Mouse (Mus musculus): ENCODE data around the gene Cfdp1. TPM values are rescaled to one million over a fixed set of nuclear protein-coding genes. Genes with fewer than 3 reads are reported as not detected.

Gene Cfdp1
- polyA plus RNA-seq, 1 experiment from 2014 or later, result 214 TPM

GRCm38 (mm10) chr8:111733581-111734243 lies 120.4 kb downstream of the Cfdp1 start:
- Histone ChIP-seq H3K4me2 (replicated peaks; ENCODE audit: low read depth, low read length) (no peak overlapping the region), H3K4me1 (replicated peaks; ENCODE audit: control insufficient read depth, insufficient read depth, low read length) (peaks cover 52% of the 10 kb centered on the region), H3K36me3 (ENCODE audit: control insufficient read depth, insufficient read depth, low read length) (no peaks in the 10 kb centered on the region), H3K27me3 (ENCODE audit: control insufficient read depth, insufficient read depth, low read length) (no peaks in the 10 kb centered on the region), H3K9ac (ENCODE audit: low read depth, low read length) (no peak overlapping the region), H3K9me3 (ENCODE audit: control insufficient read depth, low read length) (no peaks in the 10 kb centered on the region), H3K27ac (ENCODE audit: low read depth, low read length) (peak overlapping the region; percentile 80; the same call in 1 of the 2 replicates), H3K4me3 (ENCODE audit: low read depth, low read length) (no peak overlapping the region)
- no peak for DNase-seq (ENCODE audit: low spot score)
- WGBS, result 5% methylated on average over 5 of the region's 5 CpGs
- ATAC-seq (ENCODE audit: low FRiP score), result no peak

- Histone ChIP-seq H3K36me3 (ENCODE audit: control insufficient read depth, insufficient read depth, low read length) (no peaks in the 10 kb centered on the region), H3K9me3 (ENCODE audit: control insufficient read depth, low read length) (no peaks in the 10 kb centered on the region), H3K27me3 (ENCODE audit: control insufficient read depth, insufficient read depth, low read length) (no peaks in the 10 kb centered on the region), H3K9ac (ENCODE audit: low read depth, low read length) (peak overlapping the region; percentile 45), H3K4me2 (replicated peaks; ENCODE audit: low read depth, low read length) (peak overlapping the region; percentile 97), H3K4me3 (ENCODE audit: low read depth, low read length) (peak overlapping the region; percentile 6; the same call in 1 of the 2 replicates), H3K4me1 (replicated peaks; ENCODE audit: control insufficient read depth, insufficient read depth, low read length) (peaks cover 52% of the 10 kb centered on the region), H3K27ac (ENCODE audit: low read depth, low read length) (peak overlapping the region; percentile 80)
- 30% methylated on average over 10 of the region's 10 CpGs for WGBS
- DNase-seq (ENCODE audit: low spot score), result no peak
- ATAC-seq (ENCODE audit: low FRiP score), result no peak; the same call in 1 of the 2 replicates
Measured at GRCm38 (mm10) chr8:111732406-111733085, 121.5 kb downstream of the Cfdp1 start.

GRCm38 (mm10) chr8:111732004-111732403 lies 122.1 kb downstream of the Cfdp1 start:
- ATAC-seq (ENCODE audit: low FRiP score) (peak; percentile 92), DNase-seq (ENCODE audit: low spot score) (peak; percentile 97)
- Histone ChIP-seq H3K4me2 (replicated peaks; ENCODE audit: low read depth, low read length) (peak overlapping the region; percentile 97), H3K36me3 (ENCODE audit: control insufficient read depth, insufficient read depth, low read length) (no peaks in the 10 kb centered on the region), H3K4me3 (ENCODE audit: low read depth, low read length) (peak overlapping the region; percentile 74), H3K4me1 (replicated peaks; ENCODE audit: control insufficient read depth, insufficient read depth, low read length) (peaks cover 48% of the 10 kb centered on the region), H3K9me3 (ENCODE audit: control insufficient read depth, low read length) (no peaks in the 10 kb centered on the region), H3K27ac (ENCODE audit: low read depth, low read length) (peak overlapping the region; percentile 80), H3K27me3 (ENCODE audit: control insufficient read depth, insufficient read depth, low read length) (no peaks in the 10 kb centered on the region), H3K9ac (ENCODE audit: low read depth, low read length) (peak overlapping the region; percentile 77)
- under 1% methylated on average over 34 of the region's 41 CpGs for WGBS

- ATAC-seq (ENCODE audit: low FRiP score) (peak; percentile 68), DNase-seq (ENCODE audit: low spot score) (no peak)
- peak overlapping the region; percentile 74 for H3K4me3 ChIP-seq (ENCODE audit: low read depth, low read length)
- peak overlapping the region; percentile 97 for H3K4me2 ChIP-seq (replicated peaks; ENCODE audit: low read depth, low read length)
- H3K27ac ChIP-seq (ENCODE audit: low read depth, low read length), result peak overlapping the region; percentile 80
- no peaks in the 10 kb centered on the region for H3K36me3 ChIP-seq (ENCODE audit: control insufficient read depth, insufficient read depth, low read length)
- H3K9ac ChIP-seq (ENCODE audit: low read depth, low read length), result peak overlapping the region; percentile 77
- no peaks in the 10 kb centered on the region for H3K9me3 ChIP-seq (ENCODE audit: control insufficient read depth, low read length)
- H3K27me3 ChIP-seq (ENCODE audit: control insufficient read depth, insufficient read depth, low read length), result no peaks in the 10 kb centered on the region
- peaks cover 42% of the 10 kb centered on the region for H3K4me1 ChIP-seq (replicated peaks; ENCODE audit: control insufficient read depth, insufficient read depth, low read length)
- under 1% methylated on average over 33 of the region's 39 CpGs for WGBS
Measured at GRCm38 (mm10) chr8:111731231-111731977, 122.7 kb downstream of the Cfdp1 start.

GRCm38 (mm10) chr8:111729233-111730170 lies 124.6 kb downstream of the Cfdp1 start:
- Histone ChIP-seq H3K36me3 (ENCODE audit: control insufficient read depth, insufficient read depth, low read length) (no peaks in the 10 kb centered on the region), H3K9ac (ENCODE audit: low read depth, low read length) (no peak overlapping the region), H3K27ac (ENCODE audit: low read depth, low read length) (no peak overlapping the region), H3K4me1 (replicated peaks; ENCODE audit: control insufficient read depth, insufficient read depth, low read length) (peaks cover 30% of the 10 kb centered on the region), H3K4me3 (ENCODE audit: low read depth, low read length) (no peak overlapping the region), H3K27me3 (ENCODE audit: control insufficient read depth, insufficient read depth, low read length) (no peaks in the 10 kb centered on the region), H3K9me3 (ENCODE audit: control insufficient read depth, low read length) (no peaks in the 10 kb centered on the region), H3K4me2 (replicated peaks; ENCODE audit: low read depth, low read length) (no peak overlapping the region)
- ATAC-seq (ENCODE audit: low FRiP score), result no peak
- no peak for DNase-seq (ENCODE audit: low spot score)
- WGBS, result 67% methylated on average over 7 of the region's 7 CpGs

GRCm38 (mm10) chr8:111728481-111728880 lies 125.6 kb downstream of the Cfdp1 start:
- ATAC-seq (ENCODE audit: low FRiP score), result no peak
- Histone ChIP-seq H3K4me1 (replicated peaks; ENCODE audit: control insufficient read depth, insufficient read depth, low read length) (peaks cover 23% of the 10 kb centered on the region), H3K27me3 (ENCODE audit: control insufficient read depth, insufficient read depth, low read length) (no peaks in the 10 kb centered on the region), H3K9ac (ENCODE audit: low read depth, low read length) (no peak overlapping the region), H3K36me3 (ENCODE audit: control insufficient read depth, insufficient read depth, low read length) (no peaks in the 10 kb centered on the region), H3K4me3 (ENCODE audit: low read depth, low read length) (no peak overlapping the region), H3K27ac (ENCODE audit: low read depth, low read length) (no peak overlapping the region), H3K4me2 (replicated peaks; ENCODE audit: low read depth, low read length) (no peak overlapping the region), H3K9me3 (ENCODE audit: control insufficient read depth, low read length) (no peaks in the 10 kb centered on the region)
- WGBS, result 83% methylated on average over 5 of the region's 5 CpGs
- no peak for DNase-seq (ENCODE audit: low spot score)

- Histone ChIP-seq H3K27me3 (ENCODE audit: control insufficient read depth, insufficient read depth, low read length) (no peaks in the 10 kb centered on the region), H3K9me3 (ENCODE audit: control insufficient read depth, low read length) (no peaks in the 10 kb centered on the region), H3K9ac (ENCODE audit: low read depth, low read length) (no peak overlapping the region), H3K4me3 (ENCODE audit: low read depth, low read length) (no peak overlapping the region), H3K4me2 (replicated peaks; ENCODE audit: low read depth, low read length) (no peak overlapping the region), H3K27ac (ENCODE audit: low read depth, low read length) (no peak overlapping the region), H3K36me3 (ENCODE audit: control insufficient read depth, insufficient read depth, low read length) (no peaks in the 10 kb centered on the region), H3K4me1 (replicated peaks; ENCODE audit: control insufficient read depth, insufficient read depth, low read length) (peaks cover 14% of the 10 kb centered on the region)
- ATAC-seq (ENCODE audit: low FRiP score), result no peak
- 87% methylated on average over 4 of the region's 4 CpGs for WGBS
- DNase-seq (ENCODE audit: low spot score), result no peak
Measured at GRCm38 (mm10) chr8:111727553-111727952, 126.5 kb downstream of the Cfdp1 start.
